Mouse (Mus musculus) MEL (cell line): ENCODE results near the gene Fam209. TPM values are rescaled to one million over a fixed set of nuclear protein-coding genes. Genes with fewer than 3 reads are reported as not detected.

Source experiments
- DNase-seq: peaks from one replicate; pipeline ENCODE4 v3.0.0; 2011; ENCODE audit warnings: low read depth, low spot score
- H3K27ac ChIP-seq: 2 replicates; pipeline ENCODE4 v1.5.1; 2012; ENCODE audit warnings: low read depth, mild to moderate bottlenecking, control low read depth, low read length, moderate library complexity; ENCODE audit not compliant: control insufficient read depth
- H3K27me3 ChIP-seq, 2 experiments: fragments of 150-350 bp in 1 of 2; sonication (generic) in 1 of 2; 2 replicates each; pipeline ENCODE4 v1.6.1; 2012; ENCODE audit warnings: low read length in 2 of 2, mild to moderate bottlenecking in 2 of 2, improper control_type of control experiment in 1 of 2, moderate library complexity in 1 of 2; ENCODE audit not compliant: insufficient read depth in 2 of 2, control insufficient read depth in 1 of 2
- H3K36me3 ChIP-seq, 2 experiments: 2 replicates each; pipeline ENCODE4 v1.6.1; 2012 to 2014; ENCODE audit warnings: low read length in 2 of 2, improper control_type of control experiment in 1 of 2, inconsistent platforms in 1 of 2, mild to moderate bottlenecking in 1 of 2; ENCODE audit not compliant: insufficient read depth in 2 of 2, control insufficient read depth in 1 of 2
- H3K4me1 ChIP-seq, 2 experiments: fragments of 150-350 bp in 1 of 2; sonication (generic) in 1 of 2; 2 replicates each; pipeline ENCODE4 v1.6.1; 2012; ENCODE audit warnings: low read length in 2 of 2, improper control_type of control experiment in 1 of 2, mild to moderate bottlenecking in 1 of 2; ENCODE audit not compliant: insufficient read depth in 2 of 2, control insufficient read depth in 1 of 2
- H3K4me3 ChIP-seq, 2 experiments: fragments of 150-350 bp in 1 of 2; sonication (generic) in 1 of 2; 2 replicates each; pipeline ENCODE4 v1.5.1; 2012; ENCODE audit warnings: low read depth in 2 of 2, low read length in 2 of 2, mild to moderate bottlenecking in 2 of 2, moderate library complexity in 2 of 2, control low read depth in 1 of 2, improper control_type of control experiment in 1 of 2; ENCODE audit not compliant: control insufficient read depth in 1 of 2, insufficient read depth in 1 of 2
- H3K79me2 ChIP-seq: 2 replicates; pipeline ENCODE4 v1.6.1; 2012; ENCODE audit warnings: mild to moderate bottlenecking, low read length, moderate library complexity; ENCODE audit not compliant: control insufficient read depth, poor library complexity, insufficient read depth
- H3K9ac ChIP-seq: 2 replicates; pipeline ENCODE4 v1.6.1; 2012; ENCODE audit warnings: low read depth, mild to moderate bottlenecking, control low read depth, low read length, moderate library complexity; ENCODE audit not compliant: control insufficient read depth, poor library complexity, severe bottlenecking
- H3K9me3 ChIP-seq: fragments of 150-350 bp; sonication (generic); replicated peaks from 2 replicates; pipeline ENCODE4 v1.6.1; 2012; ENCODE audit warnings: mild to moderate bottlenecking, low read length, improper control_type of control experiment, moderate library complexity; ENCODE audit not compliant: insufficient read depth
- CHD1 ChIP-seq: IDR thresholded peaks from 2 replicates; pipeline ENCODE4 v1.6.1; 2012; ENCODE audit warnings: low read depth, mild to moderate bottlenecking, inconsistent platforms, low read length, improper control_type of control experiment
- CTCF ChIP-seq, 3 experiments: IDR thresholded peaks in 2 of 3; conservative IDR thresholded peaks in 1 of 3; 2 replicates each; pipeline ENCODE4 v1.5.1; 2011 to 2012; ENCODE audit warnings: low read length in 3 of 3, low read depth in 2 of 3, mild to moderate bottlenecking in 2 of 3, improper control_type of control experiment in 1 of 3, inconsistent platforms in 1 of 3, mixed read lengths in 1 of 3, moderate library complexity in 1 of 3; ENCODE audit not compliant: control insufficient read depth in 1 of 3, insufficient read depth in 1 of 3, poor library complexity in 1 of 3, severe bottlenecking in 1 of 3
- E2F4 ChIP-seq: IDR thresholded peaks from 2 replicates; pipeline ENCODE4 v1.6.1; 2011; ENCODE audit warnings: low read depth, low read length, improper control_type of control experiment, borderline replicate concordance
- ELF1 ChIP-seq: IDR thresholded peaks from 2 replicates; pipeline ENCODE4 v1.6.1; 2014; ENCODE audit warnings: low read depth, mild to moderate bottlenecking, inconsistent platforms, low read length, improper control_type of control experiment, moderate library complexity
- ETS1 ChIP-seq: IDR thresholded peaks from 2 replicates; pipeline ENCODE4 v1.6.1; 2012; ENCODE audit warnings: low read depth, mild to moderate bottlenecking, inconsistent platforms, low read length, improper control_type of control experiment, moderate library complexity
- GABPA ChIP-seq: IDR thresholded peaks from 2 replicates; pipeline ENCODE4 v1.6.1; 2012; ENCODE audit warnings: low read depth, mild to moderate bottlenecking, inconsistent platforms, low read length, improper control_type of control experiment, moderate library complexity
- GATA1 ChIP-seq: IDR thresholded peaks from 2 replicates; pipeline ENCODE4 v1.6.1; 2011; ENCODE audit warnings: low read depth, low read length, improper control_type of control experiment
- KAT2A ChIP-seq: conservative IDR thresholded peaks from 2 replicates; pipeline ENCODE4 v1.6.1; 2012; ENCODE audit warnings: low read depth, low read length, improper control_type of control experiment, inconsistent platforms
- MAZ ChIP-seq: IDR thresholded peaks from 2 replicates; pipeline ENCODE4 v1.6.1; 2012; ENCODE audit warnings: low read depth, mild to moderate bottlenecking, inconsistent platforms, low read length, improper control_type of control experiment
- MEF2A ChIP-seq: IDR thresholded peaks from 2 replicates; pipeline ENCODE4 v1.6.1; 2014; ENCODE audit warnings: low read depth, mild to moderate bottlenecking, inconsistent platforms, low read length, improper control_type of control experiment; ENCODE audit not compliant: poor library complexity, insufficient replicate concordance, severe bottlenecking; ENCODE audit errors: extremely low read depth
- MXI1 ChIP-seq: IDR thresholded peaks from 2 replicates; pipeline ENCODE4 v1.6.1; 2011; ENCODE audit warnings: mild to moderate bottlenecking, low read depth, low read length, improper control_type of control experiment
- MYB ChIP-seq: IDR thresholded peaks from 2 replicates; pipeline ENCODE4 v1.6.1; 2011; ENCODE audit warnings: mild to moderate bottlenecking, low read depth, low read length, improper control_type of control experiment
- NRF1 ChIP-seq: IDR thresholded peaks from 2 replicates; pipeline ENCODE4 v1.6.1; 2014; ENCODE audit warnings: low read depth, mild to moderate bottlenecking, inconsistent platforms, low read length, improper control_type of control experiment, moderate library complexity; ENCODE audit not compliant: poor library complexity, insufficient read depth, severe bottlenecking
- POLR2AphosphoS2 ChIP-seq: IDR thresholded peaks from 2 replicates; pipeline ENCODE4 v1.6.1; 2011; ENCODE audit warnings: low read length, improper control_type of control experiment
- RAD21 ChIP-seq: IDR thresholded peaks from 2 replicates; pipeline ENCODE4 v1.6.1; 2011; ENCODE audit warnings: mild to moderate bottlenecking, low read depth, low read length, improper control_type of control experiment
- SIN3A ChIP-seq: IDR thresholded peaks from 2 replicates; pipeline ENCODE4 v1.6.1; 2012; ENCODE audit warnings: low read length, improper control_type of control experiment, inconsistent platforms
- SMC3 ChIP-seq: IDR thresholded peaks from 2 replicates; pipeline ENCODE4 v1.6.1; 2011; ENCODE audit warnings: low read depth, low read length, improper control_type of control experiment
- TCF12 ChIP-seq: IDR thresholded peaks from 2 replicates; pipeline ENCODE4 v1.6.1; 2014; ENCODE audit warnings: low read depth, mild to moderate bottlenecking, inconsistent platforms, low read length, improper control_type of control experiment, moderate library complexity
- UBTF ChIP-seq: IDR thresholded peaks from 2 replicates; pipeline ENCODE4 v1.6.1; 2012; ENCODE audit warnings: low read depth, mild to moderate bottlenecking, inconsistent platforms, low read length, improper control_type of control experiment, moderate library complexity, borderline replicate concordance; ENCODE audit not compliant: insufficient read depth
- USF1 ChIP-seq: IDR thresholded peaks from 2 replicates; pipeline ENCODE4 v1.6.1; 2014; ENCODE audit warnings: low read depth, mild to moderate bottlenecking, inconsistent platforms, low read length, improper control_type of control experiment, moderate library complexity
- ZC3H11A ChIP-seq: IDR thresholded peaks from 2 replicates; pipeline ENCODE4 v1.6.1; 2012; ENCODE audit warnings: low read depth, mild to moderate bottlenecking, inconsistent platforms, low read length, improper control_type of control experiment
- ZNF384 ChIP-seq: IDR thresholded peaks from 2 replicates; pipeline ENCODE4 v1.6.1; 2012; ENCODE audit warnings: low read depth, mild to moderate bottlenecking, inconsistent platforms, low read length, improper control_type of control experiment
- polyA plus RNA-seq, 2 experiments: library from polyadenylated mRNA; stranded (reverse) in 1 of 2; unstranded in 1 of 2; fragments of >175 nt in 1 of 2; fragments of >200 nt in 1 of 2; gene quantifications; 2 replicates each; pipeline versions ENCODE4 v1.2.1 to v1.2.4; 2012; ENCODE audit warnings: low replicate concordance in 2 of 2, low read depth in 1 of 2; ENCODE audit not compliant: insufficient read length in 2 of 2, insufficient read depth in 1 of 2, missing spikeins in 1 of 2
- total RNA-seq: library from RNA; depleted of rRNA; stranded (reverse); fragments of 300-350 nt; gene quantifications from 2 replicates; pipeline ENCODE4 v1.2.3, GENCODE M21; 2012

Gene Fam209
- total and polyA plus RNA-seq, 3 experiments, result 0.31 to 0.65 TPM; not detected in 1

DNA sequence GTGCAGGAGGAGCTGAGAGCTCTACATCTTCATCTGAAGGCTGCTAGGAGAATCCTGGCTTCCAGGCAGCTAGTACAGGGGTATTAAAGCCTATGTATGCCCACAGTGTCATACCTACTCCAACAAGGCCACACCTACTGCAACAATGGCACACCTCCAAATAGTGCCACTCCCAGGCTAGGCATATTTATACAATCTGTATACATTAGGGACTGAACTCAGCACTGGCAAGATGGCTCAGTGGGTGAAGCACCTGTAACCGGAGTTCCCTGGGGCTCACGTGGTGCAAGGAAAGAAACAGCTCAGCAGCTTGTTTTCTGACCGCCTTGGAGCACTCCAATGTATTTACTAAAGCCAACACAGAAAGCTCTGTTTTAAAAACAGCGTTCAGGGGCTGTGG, 26.7 kb upstream of the Fam209 start:
- Histone ChIP-seq H3K79me2 (peaks cover 16% of the 10 kb centered on the region), H3K4me3 (no peak overlapping the region), H3K27me3 (no peaks in the 10 kb centered on the region), H3K36me3 (peaks cover 0 to 5% of the 10 kb centered on the region in 2 experiments; a peak in 3 of 4 replicates), H3K9me3 (no peaks in the 10 kb centered on the region), H3K9ac (no peak overlapping the region), H3K27ac (no peak overlapping the region), H3K4me1 (peaks cover 3 to 7% of the 10 kb centered on the region in 2 experiments; a peak in 3 of 4 replicates)
- DNase-seq, result no peak
- TF ChIP-seq NRF1 (no peak), ETS1 (no peak), GABPA (no peak), USF1 (no peak), RAD21 (no peak), KAT2A (no peak), CTCF (IDR thresholded peaks at IDR 0.05 in 2 of 3, conservative IDR thresholded peaks at IDR 0.05 in 1 of 3; ENCODE audit: control insufficient read depth in 1 of 3, insufficient read depth in 1 of 3, low read depth in 2 of 3, low read length in 3 of 3, poor library complexity in 1 of 3, severe bottlenecking in 1 of 3) (no peak), SIN3A (no peak), GATA1 (no peak), CHD1 (no peak), MEF2A (no peak), MXI1 (no peak), E2F4 (no peak), MAZ (no peak), TCF12 (no peak), POLR2AphosphoS2 (no peak), ELF1 (no peak), MYB (no peak), SMC3 (no peak), ZNF384 (no peak)

DNA sequence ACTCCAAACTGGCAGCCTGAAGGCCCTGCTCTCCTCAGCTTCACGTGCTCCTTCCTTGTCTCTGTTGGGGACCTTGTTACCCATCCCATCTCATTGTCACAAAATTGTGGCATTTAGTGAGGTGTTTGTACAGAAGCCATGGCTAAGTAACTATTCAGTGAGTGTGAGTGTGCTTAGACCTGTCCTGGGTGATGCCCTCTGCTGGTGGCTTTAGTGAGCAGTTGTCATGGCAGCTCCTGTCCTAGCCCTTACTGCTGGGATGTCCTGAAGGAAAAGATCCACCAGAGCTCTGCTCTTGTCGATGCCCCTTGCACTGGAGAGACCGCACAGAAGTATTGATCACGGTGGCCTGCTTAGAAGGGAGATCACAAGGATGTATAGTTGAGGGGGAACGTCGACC, 25.0 kb upstream of the Fam209 start:
- Histone ChIP-seq H3K4me3 (no peak overlapping the region), H3K9ac (no peak overlapping the region), H3K27me3 (no peaks in the 10 kb centered on the region), H3K9me3 (no peaks in the 10 kb centered on the region), H3K79me2 (peaks cover 2% of the 10 kb centered on the region), H3K4me1 (no peaks in the 10 kb centered on the region), H3K36me3 (no peaks in the 10 kb centered on the region; a peak in 1 of 4 replicates), H3K27ac (no peak overlapping the region)
- peak; percentile 40 for DNase-seq
- TF ChIP-seq RAD21 (peak; percentile 19), SMC3 (peak; percentile 69), MXI1 (no peak), GATA1 (no peak), CTCF (IDR thresholded peaks at IDR 0.05 in 2 of 3, conservative IDR thresholded peaks at IDR 0.05 in 1 of 3; ENCODE audit: control insufficient read depth in 1 of 3, insufficient read depth in 1 of 3, low read depth in 2 of 3, low read length in 3 of 3, poor library complexity in 1 of 3, severe bottlenecking in 1 of 3) (peak; percentile 32 to 56 (median 54)), UBTF (no peak), ZC3H11A (no peak)
